Mouse (Mus musculus): ENCODE measurements around the gene Knop1. TPM values are rescaled to one million over a fixed set of nuclear protein-coding genes. Genes with fewer than 3 reads are reported as not detected.

The Knop1 gene
- total and polyA plus RNA-seq, 3 experiments, result 46.8 to 66.9 TPM; not detected in 1

GRCm38 (mm10) chr7:118879466-118880029 is 23.5 kb upstream of the Knop1 start:
- Histone ChIP-seq H3K79me2 (ENCODE audit: control insufficient read depth, insufficient read depth, low read length, poor library complexity) (no peaks in the 10 kb centered on the region), H3K9ac (ENCODE audit: control insufficient read depth, low read depth, low read length, poor library complexity, severe bottlenecking) (no peak overlapping the region), H3K9me3 (replicated peaks; ENCODE audit: insufficient read depth, low read length) (no peaks in the 10 kb centered on the region), H3K4me1 (ENCODE audit: control insufficient read depth in 1 of 2, insufficient read depth in 2 of 2, low read length in 2 of 2) (no peaks in the 10 kb centered on the region), H3K27ac (ENCODE audit: control insufficient read depth, low read depth, low read length) (no peak overlapping the region), H3K36me3 (ENCODE audit: control insufficient read depth in 1 of 2, insufficient read depth in 2 of 2, low read length in 2 of 2) (no peaks in the 10 kb centered on the region), H3K4me3 (ENCODE audit: control insufficient read depth in 1 of 2, insufficient read depth in 1 of 2, low read depth in 2 of 2, low read length in 2 of 2) (no peak overlapping the region), H3K27me3 (ENCODE audit: control insufficient read depth in 1 of 2, insufficient read depth in 2 of 2, low read length in 2 of 2) (peaks cover 0 to 4% of the 10 kb centered on the region in 2 experiments; a peak in 2 of 4 replicates)
- TF ChIP-seq CTCF (IDR thresholded peaks at IDR 0.05 in 2 of 3, conservative IDR thresholded peaks at IDR 0.05 in 1 of 3; ENCODE audit: control insufficient read depth in 1 of 3, insufficient read depth in 1 of 3, low read depth in 2 of 3, low read length in 3 of 3, poor library complexity in 1 of 3, severe bottlenecking in 1 of 3), result peak in 2 of 3 experiments; percentile 1 to 26; a peak in 3 of 6 replicates
- no peak for TF ChIP-seq TCF12 (IDR thresholded peaks at IDR 0.05; ENCODE audit: low read depth, low read length)
- no peak for DNase-seq (ENCODE audit: low read depth, low spot score)

- H3K79me2 ChIP-seq (ENCODE audit: control insufficient read depth, insufficient read depth, low read length, poor library complexity), result no peaks in the 10 kb centered on the region
Observed at GRCm38 (mm10) chr7:118865362-118865761, 9.3 kb upstream of the Knop1 start.

GRCm38 (mm10) chr7:118858640-118859039 is 2.6 kb upstream of the Knop1 start:
- no peak overlapping the region for H3K27ac ChIP-seq (ENCODE audit: control insufficient read depth, low read depth, low read length)
- H3K4me3 ChIP-seq (ENCODE audit: control insufficient read depth in 1 of 2, insufficient read depth in 1 of 2, low read depth in 2 of 2, low read length in 2 of 2), result no peak overlapping the region
- no peak overlapping the region for H3K9ac ChIP-seq (ENCODE audit: control insufficient read depth, low read depth, low read length, poor library complexity, severe bottlenecking)
- DNase-seq (ENCODE audit: low read depth, low spot score), result no peak
- peaks cover 2 to 13% of the 10 kb centered on the region in 2 experiments; a peak in 2 of 4 replicates for H3K36me3 ChIP-seq (ENCODE audit: control insufficient read depth in 1 of 2, insufficient read depth in 2 of 2, low read length in 2 of 2)
- no peaks in the 10 kb centered on the region for H3K9me3 ChIP-seq (replicated peaks; ENCODE audit: insufficient read depth, low read length)
- H3K79me2 ChIP-seq (ENCODE audit: control insufficient read depth, insufficient read depth, low read length, poor library complexity), result peaks cover 20% of the 10 kb centered on the region
- TF ChIP-seq POLR2AphosphoS2 (IDR thresholded peaks at IDR 0.05; ENCODE audit: low read length) (no peak), KAT2A (conservative IDR thresholded peaks at IDR 0.05; ENCODE audit: low read depth, low read length) (no peak), ZNF384 (IDR thresholded peaks at IDR 0.05; ENCODE audit: low read depth, low read length) (no peak), BHLHE40 (IDR thresholded peaks at IDR 0.05; ENCODE audit: borderline replicate concordance, low read depth, low read length) (no peak), MXI1 (IDR thresholded peaks at IDR 0.05; ENCODE audit: low read depth, low read length) (no peak), TCF12 (IDR thresholded peaks at IDR 0.05; ENCODE audit: low read depth, low read length) (no peak), HCFC1 (IDR thresholded peaks at IDR 0.05; ENCODE audit: low read depth, low read length) (no peak), USF2 (IDR thresholded peaks at IDR 0.05; ENCODE audit: borderline replicate concordance in 1 of 2, insufficient read depth in 1 of 2, low read depth in 1 of 2, low read length in 2 of 2) (no peak), ETS1 (IDR thresholded peaks at IDR 0.05; ENCODE audit: low read depth, low read length) (no peak), ZC3H11A (IDR thresholded peaks at IDR 0.05; ENCODE audit: low read depth, low read length) (no peak), UBTF (IDR thresholded peaks at IDR 0.05; ENCODE audit: borderline replicate concordance, insufficient read depth, low read depth, low read length) (no peak), MEF2A (IDR thresholded peaks at IDR 0.05; ENCODE audit: extremely low read depth, insufficient replicate concordance, low read depth, low read length, poor library complexity, severe bottlenecking) (no peak), CHD1 (IDR thresholded peaks at IDR 0.05; ENCODE audit: low read depth, low read length) (no peak), POLR2AphosphoS5 (IDR thresholded peaks at IDR 0.05; ENCODE audit: borderline replicate concordance, low read depth, low read length) (no peak)
- no peaks in the 10 kb centered on the region for H3K27me3 ChIP-seq (ENCODE audit: control insufficient read depth in 1 of 2, insufficient read depth in 2 of 2, low read length in 2 of 2)
- H3K4me1 ChIP-seq (ENCODE audit: control insufficient read depth in 1 of 2, insufficient read depth in 2 of 2, low read length in 2 of 2), result peaks cover 0 to 16% of the 10 kb centered on the region in 2 experiments; a peak in 2 of 4 replicates

More at GRCm38 (mm10) chr7:118865362-118865761, 9.3 kb upstream of the Knop1 start:
- DNase-seq (ENCODE audit: low read depth, low spot score), result peak; percentile 18
- H3K9ac ChIP-seq (ENCODE audit: control insufficient read depth, low read depth, low read length, poor library complexity, severe bottlenecking), result no peak overlapping the region
- H3K36me3 ChIP-seq (ENCODE audit: control insufficient read depth in 1 of 2, insufficient read depth in 2 of 2, low read length in 2 of 2), result no peaks in the 10 kb centered on the region
- H3K27me3 ChIP-seq (ENCODE audit: control insufficient read depth in 1 of 2, insufficient read depth in 2 of 2, low read length in 2 of 2), result no peaks in the 10 kb centered on the region
- no peaks in the 10 kb centered on the region for H3K4me1 ChIP-seq (ENCODE audit: control insufficient read depth in 1 of 2, insufficient read depth in 2 of 2, low read length in 2 of 2)
- no peak overlapping the region for H3K4me3 ChIP-seq (ENCODE audit: control insufficient read depth in 1 of 2, insufficient read depth in 1 of 2, low read depth in 2 of 2, low read length in 2 of 2)
- no peak overlapping the region for H3K27ac ChIP-seq (ENCODE audit: control insufficient read depth, low read depth, low read length)
- TF ChIP-seq RAD21 (IDR thresholded peaks at IDR 0.05; ENCODE audit: low read depth, low read length) (no peak), POLR2AphosphoS5 (IDR thresholded peaks at IDR 0.05; ENCODE audit: borderline replicate concordance, low read depth, low read length) (no peak), RCOR1 (IDR thresholded peaks at IDR 0.05; ENCODE audit: low read depth, low read length) (no peak), USF2 (IDR thresholded peaks at IDR 0.05; ENCODE audit: borderline replicate concordance in 1 of 2, insufficient read depth in 1 of 2, low read depth in 1 of 2, low read length in 2 of 2) (no peak), MAX (IDR thresholded peaks at IDR 0.05; ENCODE audit: low read length) (no peak), ZC3H11A (IDR thresholded peaks at IDR 0.05; ENCODE audit: low read depth, low read length) (no peak), BHLHE40 (IDR thresholded peaks at IDR 0.05; ENCODE audit: borderline replicate concordance, low read depth, low read length) (no peak), MAZ (IDR thresholded peaks at IDR 0.05; ENCODE audit: low read depth, low read length) (no peak), UBTF (IDR thresholded peaks at IDR 0.05; ENCODE audit: borderline replicate concordance, insufficient read depth, low read depth, low read length) (no peak)
- no peaks in the 10 kb centered on the region for H3K9me3 ChIP-seq (replicated peaks; ENCODE audit: insufficient read depth, low read length)
